Mouse (Mus musculus) erythroblast, embryonic 14.5 days (primary cell): ENCODE data around the gene Add2. TPM values are rescaled to one million over a fixed set of nuclear protein-coding genes. Genes with fewer than 3 reads are reported as not detected.

ENCODE experiments used
- H3K27me3 ChIP-seq: 2 replicates; pipeline ENCODE4 v1.6.1; 2012; ENCODE audit warnings: inconsistent platforms; ENCODE audit not compliant: control insufficient read depth
- H3K36me3 ChIP-seq: 2 replicates; pipeline ENCODE4 v1.6.1; 2012; ENCODE audit warnings: mild to moderate bottlenecking, inconsistent platforms; ENCODE audit not compliant: control insufficient read depth
- H3K4me1 ChIP-seq: 2 replicates; pipeline ENCODE4 v1.6.1; 2012; ENCODE audit warnings: inconsistent platforms; ENCODE audit not compliant: control insufficient read depth
- H3K4me3 ChIP-seq: replicated peaks from 2 replicates; pipeline ENCODE3; 2012; ENCODE audit warnings: moderate library complexity, mild to moderate bottlenecking, inconsistent platforms
- H3K9me3 ChIP-seq: 2 replicates; pipeline ENCODE4 v1.6.1; 2012; ENCODE audit warnings: low read length, inconsistent platforms, mixed read lengths; ENCODE audit not compliant: control insufficient read depth
- GATA1 ChIP-seq: IDR thresholded peaks from 2 replicates; pipeline ENCODE4 v1.6.1; 2012; ENCODE audit warnings: low read length, inconsistent platforms, mixed read lengths
- TAL1 ChIP-seq: IDR thresholded peaks from 3 replicates; pipeline ENCODE4 v1.6.1; 2012; ENCODE audit warnings: low read length, inconsistent platforms, mixed read lengths
- polyA plus RNA-seq: library from polyadenylated mRNA; stranded (reverse); fragments of >175 nt; gene quantifications from 2 replicates; pipeline ENCODE4 v1.2.3, GENCODE M21; 2012

Gene Add2
- polyA plus RNA-seq, 1 experiment: 39.0 TPM

GRCm38 (mm10) chr6:86094202-86094838 lies 65.8 kb downstream of the Add2 start:
- H3K4me3 ChIP-seq: no peak overlapping the region
- peaks cover 44% of the 10 kb centered on the region for H3K4me1 ChIP-seq
- TF ChIP-seq TAL1 (no peak), GATA1 (no peak)
- no peaks in the 10 kb centered on the region; the same call in 1 of the 2 replicates for H3K27me3 ChIP-seq
- H3K36me3 ChIP-seq: peaks cover 100% of the 10 kb centered on the region
- no peaks in the 10 kb centered on the region for H3K9me3 ChIP-seq

GRCm38 (mm10) chr6:86095518-86095917 lies 67.0 kb downstream of the Add2 start:
- Histone ChIP-seq H3K4me1 (peaks cover 40% of the 10 kb centered on the region), H3K27me3 (no peaks in the 10 kb centered on the region; the same call in 1 of the 2 replicates), H3K36me3 (peaks cover 100% of the 10 kb centered on the region), H3K9me3 (no peaks in the 10 kb centered on the region), H3K4me3 (no peak overlapping the region)
- TF ChIP-seq TAL1 (no peak), GATA1 (no peak)

GRCm38 (mm10) chr6:86096733-86097132 lies 68.3 kb downstream of the Add2 start:
- Histone ChIP-seq H3K4me1 (peaks cover 37% of the 10 kb centered on the region), H3K9me3 (no peaks in the 10 kb centered on the region), H3K4me3 (no peak overlapping the region), H3K27me3 (no peaks in the 10 kb centered on the region; the same call in 1 of the 2 replicates), H3K36me3 (peaks cover 100% of the 10 kb centered on the region)
- TF ChIP-seq GATA1: no peak
- no peak for TF ChIP-seq TAL1

DNA sequence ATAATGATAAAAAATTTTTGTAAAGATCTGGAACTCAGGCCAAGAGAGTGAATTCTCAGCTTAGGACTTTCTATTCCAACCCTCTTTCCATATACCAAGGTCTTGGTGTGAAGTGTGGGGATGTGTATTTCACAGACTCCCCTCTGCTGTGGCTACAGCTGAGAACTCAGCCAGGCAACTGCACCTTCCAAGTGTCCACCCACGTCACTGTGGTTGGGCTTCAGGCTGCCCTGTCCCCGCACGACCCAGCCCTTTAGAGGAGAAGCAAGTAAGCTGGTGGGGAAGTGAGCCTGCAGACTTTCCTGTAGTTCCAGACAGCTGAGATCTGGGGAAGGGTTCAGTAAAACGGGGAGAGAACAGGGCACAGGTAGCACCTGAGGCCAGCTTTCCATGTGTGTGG lies 68.7 kb downstream of the Add2 start:
- TF ChIP-seq GATA1 (no peak), TAL1 (no peak)
- H3K9me3 ChIP-seq: no peaks in the 10 kb centered on the region
- peaks cover 39% of the 10 kb centered on the region for H3K4me1 ChIP-seq
- no peaks in the 10 kb centered on the region; the same call in 1 of the 2 replicates for H3K27me3 ChIP-seq
- no peak overlapping the region for H3K4me3 ChIP-seq
- H3K36me3 ChIP-seq: peaks cover 100% of the 10 kb centered on the region

GRCm38 (mm10) chr6:86099003-86099402 lies 70.5 kb downstream of the Add2 start:
- no peaks in the 10 kb centered on the region for H3K9me3 ChIP-seq
- H3K36me3 ChIP-seq: peaks cover 100% of the 10 kb centered on the region
- TF ChIP-seq TAL1 (no peak), GATA1 (no peak)
- peaks cover 33% of the 10 kb centered on the region for H3K4me1 ChIP-seq
- H3K4me3 ChIP-seq: no peak overlapping the region
- H3K27me3 ChIP-seq: no peaks in the 10 kb centered on the region; the same call in 1 of the 2 replicates

DNA sequence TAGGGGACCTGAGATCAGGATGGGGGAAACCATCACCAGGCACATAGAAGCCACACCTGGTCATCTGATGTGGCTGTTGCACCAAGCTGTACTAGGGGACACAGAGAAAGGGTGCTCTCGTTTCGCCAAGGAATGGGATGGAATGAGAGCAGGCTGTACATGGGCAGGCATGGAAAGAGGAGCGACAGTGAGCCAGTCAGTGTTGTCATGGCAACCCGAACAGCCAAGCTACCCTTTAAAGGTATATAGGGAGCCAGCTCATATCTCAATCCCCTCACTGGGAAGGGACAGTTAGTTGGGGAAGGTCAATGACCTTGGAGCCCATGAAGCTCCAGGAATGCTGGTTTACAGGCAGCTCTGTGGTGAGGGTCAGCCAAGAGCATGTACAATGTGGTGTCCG lies 73.0 kb downstream of the Add2 start:
- H3K36me3 ChIP-seq: peaks cover 100% of the 10 kb centered on the region
- H3K27me3 ChIP-seq: no peaks in the 10 kb centered on the region; the same call in 1 of the 2 replicates
- peaks cover 37% of the 10 kb centered on the region for H3K4me1 ChIP-seq
- H3K4me3 ChIP-seq: no peak overlapping the region
- TF ChIP-seq TAL1: no peak
- no peak for TF ChIP-seq GATA1
- no peaks in the 10 kb centered on the region for H3K9me3 ChIP-seq

DNA sequence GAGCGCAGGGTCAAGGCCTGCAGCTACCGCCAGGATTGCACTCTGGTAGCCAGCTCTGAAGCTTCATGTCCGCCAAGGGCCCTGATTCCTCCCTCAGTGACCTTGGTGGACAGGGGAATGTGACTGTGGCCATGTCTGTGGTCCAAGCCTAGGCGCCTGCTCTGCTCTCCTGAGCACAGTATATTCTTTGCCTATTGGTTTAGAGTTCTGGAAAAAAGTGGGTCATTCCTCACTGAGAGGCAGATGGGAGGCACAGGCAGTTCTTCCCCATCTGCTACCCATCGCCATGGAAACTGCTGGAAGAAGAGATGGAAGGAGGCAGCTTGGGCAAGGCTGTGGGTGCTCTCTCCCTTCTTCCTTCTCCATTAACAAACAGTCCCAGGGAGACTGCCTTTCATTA lies 74.4 kb downstream of the Add2 start:
- H3K27me3 ChIP-seq: no peaks in the 10 kb centered on the region; the same call in 1 of the 2 replicates

DNA sequence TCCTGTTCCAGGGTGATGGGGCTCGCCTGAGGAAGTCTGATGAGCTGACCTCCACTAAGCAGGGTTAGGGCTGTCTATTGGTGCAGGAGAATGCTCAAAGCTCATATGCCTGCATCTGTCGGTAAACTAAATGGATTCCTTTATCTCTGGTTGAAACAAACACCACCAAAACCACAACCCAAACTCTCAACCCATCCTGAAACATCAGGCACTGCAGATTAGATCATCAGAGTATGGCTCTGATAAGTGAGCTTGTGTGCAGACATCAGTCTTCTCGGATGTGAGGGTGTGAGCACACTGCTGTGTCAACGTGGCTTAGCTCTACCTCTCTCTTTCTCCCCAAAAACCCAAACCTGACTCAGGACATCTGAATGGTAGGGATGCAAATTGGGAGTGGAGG lies 75.1 kb downstream of the Add2 start:
- no peak for TF ChIP-seq TAL1
- TF ChIP-seq GATA1: no peak
- H3K4me1 ChIP-seq: peaks cover 48% of the 10 kb centered on the region
- no peaks in the 10 kb centered on the region for H3K9me3 ChIP-seq
- H3K4me3 ChIP-seq: no peak overlapping the region
- no peaks in the 10 kb centered on the region; the same call in 1 of the 2 replicates for H3K27me3 ChIP-seq
- H3K36me3 ChIP-seq: peaks cover 100% of the 10 kb centered on the region

More for the DNA sequence above, 74.4 kb downstream of the Add2 start:
- H3K9me3 ChIP-seq: no peaks in the 10 kb centered on the region
- H3K36me3 ChIP-seq: peaks cover 100% of the 10 kb centered on the region
- no peak overlapping the region for H3K4me3 ChIP-seq
- H3K4me1 ChIP-seq: peaks cover 48% of the 10 kb centered on the region
- TF ChIP-seq TAL1 (no peak), GATA1 (no peak)

DNA sequence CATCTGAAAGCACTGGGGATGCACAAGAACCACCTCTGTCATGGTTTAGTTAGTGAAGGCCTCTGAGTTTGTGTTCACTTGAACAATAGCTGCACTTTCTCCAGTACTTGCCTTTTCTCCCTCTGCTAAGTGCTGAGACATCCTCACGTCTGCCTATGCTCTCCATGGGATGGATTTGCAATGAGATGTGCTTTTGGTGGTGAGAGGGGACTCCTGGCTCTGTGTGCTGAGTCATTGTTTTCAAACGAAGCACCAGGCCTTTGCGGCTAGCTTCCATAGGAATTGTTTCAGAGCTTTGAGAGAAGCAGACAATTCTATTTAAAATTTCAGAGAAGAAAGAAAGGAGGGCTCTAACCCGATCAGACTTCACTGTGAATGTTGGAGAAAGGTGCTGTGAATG lies 76.2 kb downstream of the Add2 start:
- TF ChIP-seq TAL1 (no peak), GATA1 (no peak)
- peaks cover 100% of the 10 kb centered on the region for H3K36me3 ChIP-seq
- H3K4me1 ChIP-seq: peaks cover 48% of the 10 kb centered on the region
- no peaks in the 10 kb centered on the region for H3K9me3 ChIP-seq
- no peak overlapping the region for H3K4me3 ChIP-seq
- H3K27me3 ChIP-seq: no peaks in the 10 kb centered on the region; the same call in 1 of the 2 replicates

DNA sequence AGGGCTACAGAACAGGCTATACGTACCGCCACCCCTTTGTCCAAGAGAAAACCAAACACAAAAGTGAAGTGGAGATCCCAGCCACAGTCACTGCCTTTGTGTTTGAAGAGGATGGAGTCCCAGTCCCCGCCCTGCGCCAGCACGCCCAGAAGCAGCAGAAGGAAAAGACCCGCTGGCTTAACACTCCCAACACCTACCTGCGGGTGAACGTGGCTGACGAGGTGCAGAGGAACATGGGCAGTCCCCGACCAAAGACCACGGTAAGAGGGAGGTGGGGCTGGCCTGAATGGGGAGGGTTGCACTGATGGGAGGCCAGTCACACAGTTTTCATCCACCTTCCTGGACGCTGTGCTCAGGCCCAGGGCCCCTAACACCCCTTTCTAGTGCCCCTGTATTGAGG lies 77.6 kb downstream of the Add2 start:
- Histone ChIP-seq H3K4me1 (peaks cover 47% of the 10 kb centered on the region), H3K27me3 (no peaks in the 10 kb centered on the region; the same call in 1 of the 2 replicates), H3K36me3 (peaks cover 100% of the 10 kb centered on the region), H3K9me3 (no peaks in the 10 kb centered on the region), H3K4me3 (no peak overlapping the region)
- no peak for TF ChIP-seq TAL1
- no peak for TF ChIP-seq GATA1
